Mouse (Mus musculus) brain, adult 10 weeks (tissue): Measurements from ENCODE around the gene Akap2. TPM values are rescaled to one million over a fixed set of nuclear protein-coding genes. Genes with fewer than 3 reads are reported as not detected.

Experiments used
- polyA plus RNA-seq: library from polyadenylated mRNA; stranded (reverse); fragments of 350-450 nt; fragmentation: Illumina TruSeq; extraction: RNeasy Lipid Tissue Mini Kit (QIAGEN cat#74804); gene quantifications from one replicate; pipeline ENCODE4 v1.2.3, GENCODE M21; 2015; ENCODE audit warnings: low read depth, low replicate concordance

Akap2 gene
- 31.5 TPM for polyA plus RNA-seq

DNA sequence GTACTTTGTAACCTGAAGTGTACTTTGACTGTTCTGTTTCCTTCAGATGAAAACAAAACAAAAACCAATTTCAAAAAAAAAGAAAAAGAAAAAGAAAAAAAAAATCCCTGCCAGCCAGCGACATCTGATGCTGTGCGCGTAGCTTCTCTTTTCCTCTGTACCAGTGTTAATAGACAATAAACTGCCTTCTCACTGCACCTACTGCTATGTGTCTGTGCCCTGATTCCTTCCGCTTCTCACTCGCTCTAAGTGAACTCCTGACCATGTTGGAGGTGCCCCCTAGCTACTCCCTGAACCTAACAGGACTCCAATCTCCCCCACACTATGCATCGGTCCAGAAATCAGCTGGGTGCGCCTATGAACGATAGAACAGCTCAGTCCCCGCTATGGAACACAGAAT lies at the start of gene Akap2:
TSS of gene Akap2 (plus strand) at position 304 of the 400 bp plus-strand sequence.

DNA sequence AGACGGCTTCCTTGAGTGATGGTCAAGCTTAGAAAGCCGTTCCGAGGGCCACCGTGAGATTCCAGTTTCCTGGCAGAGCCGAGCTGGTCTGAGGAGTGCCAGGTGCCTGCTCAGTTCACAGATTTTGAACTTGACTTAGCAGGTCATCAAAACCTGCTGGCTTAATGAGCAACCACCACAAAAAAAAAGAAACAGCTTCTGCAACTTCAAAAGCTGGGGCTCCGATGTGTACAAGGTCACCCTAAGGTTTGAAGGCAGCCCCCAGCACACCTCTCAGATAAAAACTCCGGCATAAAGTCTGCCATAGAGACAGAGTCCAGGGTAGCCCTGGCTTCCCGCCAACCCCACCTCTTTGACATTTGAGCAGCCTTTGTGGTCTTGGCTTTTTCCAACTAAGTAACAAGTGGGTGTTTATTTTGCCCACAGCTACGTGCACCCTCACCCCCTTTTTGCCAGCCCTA lies 198.8 kb downstream of the Akap2 start, which contains the start of gene D630039A03Rik:
TSS of gene D630039A03Rik (minus strand) at position 97 of the 461 bp plus-strand sequence.

Other genes with a start within 250 kb of the Akap2 start
- gene Pakap, start 149.5 kb upstream of the Akap2 start, polyA plus RNA-seq, result 5.9 TPM
- gene D630039A03Rik, start 198.6 kb downstream of the Akap2 start, polyA plus RNA-seq, result 0.36 TPM
- 150 TPM for gene Txn1, start 238.8 kb downstream of the Akap2 start, polyA plus RNA-seq